Mouse (Mus musculus) forelimb bud, embryonic 11.5 days (tissue): ENCODE measurements around the gene Slc4a3.
A peak's percentile ranks its signal among the peaks of the same experiment; 100 is the strongest.

Experiments used
- DNase-seq: peaks from one replicate; pipeline ENCODE4 v3.0.0-alpha.2; 2012; ENCODE audit warnings: low read depth, low spot score

The Slc4a3 gene

DNA sequence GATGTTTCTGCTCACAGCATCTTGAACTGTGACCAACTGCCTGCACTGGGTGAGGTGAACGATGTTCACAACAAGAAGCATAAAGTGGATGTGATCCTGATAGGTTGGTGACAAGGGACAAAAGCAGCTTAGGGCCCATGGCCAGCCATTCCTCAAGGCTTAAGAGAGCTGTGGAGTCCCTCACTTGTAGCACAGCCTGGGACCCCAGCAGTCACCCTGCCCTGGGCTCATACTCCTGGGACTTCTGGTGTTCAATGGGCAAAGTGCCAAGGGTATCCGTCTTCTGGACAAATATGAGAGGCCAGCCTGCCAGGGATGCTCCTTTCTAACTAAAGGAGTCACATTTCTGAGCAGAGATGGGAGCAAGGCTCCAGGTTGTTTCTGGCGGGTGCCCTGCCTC, 49.9 kb downstream of the Slc4a3 start:
- DNase-seq, result no peak

- DNase-seq, result no peak
These were observed 50.8 kb downstream of the Slc4a3 start for GRCm38 (mm10) chr1:75596906-75597305.

- peak; percentile 64 for DNase-seq
These were observed 51.6 kb downstream of the Slc4a3 start for GRCm38 (mm10) chr1:75597622-75598021.

DNA sequence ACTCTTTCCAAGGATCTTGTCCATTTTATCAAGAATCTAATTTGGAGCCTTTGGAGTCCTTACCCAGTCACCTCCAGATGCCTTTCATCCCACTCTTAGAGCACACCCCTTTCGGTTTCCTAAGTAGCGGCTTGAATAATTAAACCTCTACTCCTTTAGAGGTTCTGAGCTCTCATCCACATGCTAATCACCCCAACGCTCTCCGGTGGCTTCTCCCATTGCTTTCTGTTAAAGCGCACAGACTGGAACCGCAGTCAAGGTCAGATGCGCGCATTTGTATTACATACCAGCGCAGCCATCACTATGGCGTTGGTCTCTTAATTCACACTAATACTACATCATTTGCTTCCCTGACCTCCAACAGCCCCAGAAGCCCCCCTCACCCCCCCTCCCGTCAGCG, 55.7 kb downstream of the Slc4a3 start:
- DNase-seq, result no peak

GRCm38 (mm10) chr1:75603584-75603983, 57.5 kb downstream of the Slc4a3 start:
- DNase-seq, result no peak

DNA sequence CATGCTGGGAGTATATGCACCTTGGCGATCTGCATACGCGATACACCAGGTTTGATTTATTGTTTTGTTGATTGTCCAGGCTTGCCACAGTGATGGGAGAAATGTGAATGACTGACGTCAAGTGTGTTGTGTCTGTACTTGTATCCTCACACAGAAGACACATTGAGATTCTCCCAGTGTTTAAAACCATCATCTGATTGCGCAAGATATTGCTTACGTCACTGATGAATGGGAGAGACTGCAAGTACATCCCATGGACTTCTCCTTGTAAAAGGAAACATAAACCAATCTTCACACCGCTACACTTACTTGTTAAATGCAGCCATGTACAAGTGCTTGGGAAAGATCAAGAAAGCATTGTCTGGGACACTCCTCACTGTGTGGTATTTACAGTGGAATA, 62.2 kb downstream of the Slc4a3 start:
- no peak for DNase-seq

DNA sequence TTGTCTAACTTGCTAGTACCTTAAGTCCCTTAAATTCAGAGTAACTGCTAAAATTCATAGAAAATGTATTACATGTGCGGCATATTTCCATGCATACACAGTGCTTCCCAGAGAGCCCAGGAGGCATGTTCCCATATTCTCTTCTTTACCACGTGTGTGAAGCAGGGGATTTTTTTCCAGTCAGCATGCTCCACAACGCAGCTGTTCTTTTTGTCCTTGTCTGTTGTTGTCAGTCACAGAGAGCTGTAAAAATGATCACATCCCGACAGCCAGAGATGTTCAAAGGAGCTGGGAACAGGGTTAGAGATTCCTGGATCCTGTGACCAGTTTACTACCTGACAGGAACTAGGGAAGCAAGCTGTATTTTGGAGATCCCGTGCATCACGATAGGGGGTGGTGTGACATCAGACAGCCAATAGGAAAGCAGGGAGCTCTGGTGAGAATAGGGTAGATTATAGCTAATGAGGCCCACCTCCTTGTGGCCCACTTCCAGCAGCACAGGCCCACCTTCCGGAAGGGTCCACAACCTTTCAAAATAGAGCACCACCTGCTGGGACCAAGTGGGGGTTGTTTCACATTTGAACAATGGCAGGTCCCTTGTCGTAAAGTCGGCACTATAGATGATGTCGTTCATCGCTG, 62.7 kb downstream of the Slc4a3 start:
- DNase-seq, result no peak

GRCm38 (mm10) chr1:75609264-75609662, 63.2 kb downstream of the Slc4a3 start:
- no peak for DNase-seq

- DNase-seq, result no peak
These were observed 64.5 kb downstream of the Slc4a3 start for GRCm38 (mm10) chr1:75610553-75610952.
